Mouse (Mus musculus): Measurements from ENCODE around the gene Slc24a5.

The Slc24a5 gene

DNA sequence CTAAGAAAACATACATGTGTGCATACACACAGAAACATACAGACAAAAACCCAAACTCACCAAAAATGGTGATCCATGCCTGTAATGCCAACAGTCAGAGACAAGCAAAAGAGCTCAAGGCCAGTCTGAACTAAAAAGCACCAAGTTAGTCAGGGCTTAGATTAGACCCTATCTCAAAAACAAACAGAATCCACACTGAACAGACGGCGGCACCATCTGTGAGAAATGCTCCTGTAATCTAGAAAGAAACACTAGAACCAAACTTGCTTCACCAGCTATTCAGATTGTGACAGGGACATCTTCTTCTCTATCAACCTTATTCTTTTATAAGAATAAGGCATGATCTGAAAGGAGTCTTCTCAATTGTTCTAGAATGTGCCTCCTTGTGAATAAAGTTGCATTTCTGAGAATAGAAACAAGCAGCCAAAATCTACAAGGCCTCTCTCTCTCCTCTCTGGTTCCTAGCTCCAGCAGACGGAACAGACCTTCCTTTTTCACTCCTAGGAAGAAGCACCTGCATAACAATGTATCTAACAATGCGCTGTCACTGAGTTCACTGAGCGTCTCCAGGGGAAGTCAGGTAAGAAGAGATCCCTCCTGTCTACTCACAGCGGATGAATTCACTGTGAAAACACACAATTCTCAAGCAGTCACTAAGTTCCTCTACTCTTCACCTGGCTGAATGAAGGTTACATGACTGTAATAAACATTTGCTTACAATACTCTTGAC, 51.6 kb downstream of the Slc24a5 start:
- DNase-seq (ENCODE audit: low spot score): no peak

DNA sequence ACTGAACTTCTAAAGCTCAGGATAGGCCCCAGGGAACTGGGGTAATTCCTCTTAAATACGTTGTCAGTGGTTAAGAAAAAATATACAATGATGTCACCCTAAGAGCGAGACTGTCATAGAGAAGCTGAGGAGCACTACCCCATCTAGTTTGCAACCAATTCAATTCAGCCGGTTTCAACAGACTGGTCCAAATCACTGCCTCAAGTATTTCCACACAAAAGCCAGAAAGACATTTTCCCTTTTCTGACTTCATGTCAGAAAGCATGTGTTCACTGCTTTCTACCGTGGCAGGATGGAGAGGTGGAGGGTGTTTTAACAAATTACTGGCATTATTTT, 54.3 kb downstream of the Slc24a5 start:
- DNase-seq (ENCODE audit: low spot score): peak; percentile 52

DNA sequence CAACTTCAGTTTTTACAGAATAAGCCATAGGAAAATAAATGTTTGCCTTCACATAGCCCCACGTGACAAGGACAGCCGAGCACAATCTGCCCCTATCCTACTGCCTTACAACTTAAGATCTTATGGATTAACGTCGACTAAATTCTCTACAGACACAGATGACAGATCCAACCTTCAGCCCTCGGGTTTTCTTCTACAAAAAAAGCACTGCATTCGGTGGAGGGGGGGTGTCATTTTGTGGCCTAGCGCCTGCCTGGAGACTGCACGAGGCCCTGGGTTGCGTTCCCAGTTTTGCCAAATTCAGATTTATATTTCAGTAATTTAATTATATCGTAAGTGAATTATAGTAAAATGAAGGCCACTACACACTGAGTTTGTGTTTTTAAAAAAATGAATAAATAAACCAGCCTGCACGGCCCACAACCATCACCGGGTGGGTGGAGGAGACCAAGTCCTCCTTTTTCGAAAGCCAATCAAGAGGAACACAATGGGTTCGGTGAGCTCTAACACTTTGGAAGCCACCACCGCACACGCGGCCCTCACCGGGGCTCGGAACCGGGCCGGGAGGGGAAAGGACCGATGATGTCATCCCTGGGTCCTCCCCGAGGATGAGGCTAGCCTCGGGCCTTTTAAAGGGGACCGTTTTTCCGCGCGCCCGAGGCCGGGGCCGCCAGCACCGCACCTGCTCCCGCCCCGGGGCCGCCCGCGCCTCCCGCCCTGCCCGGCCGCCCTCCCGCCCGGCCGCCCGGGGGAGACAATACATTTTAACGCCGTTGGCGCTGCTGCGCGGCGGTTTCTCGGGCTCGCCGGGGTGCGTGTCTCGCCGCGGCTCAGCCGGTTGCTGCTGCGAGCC, 54.9 kb downstream of the Slc24a5 start:
- DNase-seq (ENCODE audit: low spot score): peak; percentile 60

DNA sequence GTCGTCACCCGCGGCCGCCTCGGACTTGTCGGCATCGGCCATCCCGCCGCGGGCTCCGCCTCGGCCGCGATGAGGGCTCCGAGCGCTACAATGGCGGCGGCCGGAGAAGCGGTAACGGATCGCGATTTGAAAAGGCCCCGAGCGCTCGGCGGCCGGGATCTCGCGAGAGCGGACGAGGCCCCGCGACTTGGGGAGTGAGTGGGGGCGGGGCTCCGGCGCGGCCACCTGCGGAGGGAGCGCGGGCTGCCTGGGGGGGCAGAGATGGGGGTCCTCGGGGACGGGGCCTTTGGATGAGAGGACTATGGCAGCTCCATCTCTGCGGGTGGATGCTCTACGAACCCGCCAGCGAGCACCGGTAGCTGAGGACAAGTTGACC, 55.5 kb downstream of the Slc24a5 start, which contains the start of gene Myef2:
Myef2 (minus strand) TSS at position 185 of the 376 bp plus-strand sequence.
- peak; percentile 82 for DNase-seq (ENCODE audit: low spot score)

DNA sequence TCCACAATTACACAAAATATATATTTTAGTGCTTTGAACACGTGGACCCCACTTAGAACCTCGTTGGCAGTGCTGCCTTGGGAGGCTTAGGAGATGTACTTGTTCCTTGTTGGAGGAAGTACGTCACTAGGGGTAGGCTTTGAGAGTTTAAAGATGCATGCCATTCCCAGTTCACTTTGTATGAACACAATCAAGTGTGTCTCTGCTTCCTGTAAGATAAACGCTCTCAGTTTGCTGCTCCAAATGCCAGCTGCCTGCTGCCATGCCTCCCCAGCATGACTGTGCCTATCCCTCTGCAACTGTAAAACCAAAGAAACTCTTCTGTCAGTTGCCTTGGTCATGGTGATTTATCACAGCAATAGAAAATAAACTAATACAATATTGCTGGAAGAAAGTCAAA, 57.9 kb downstream of the Slc24a5 start:
- DNase-seq (ENCODE audit: low spot score): no peak

DNA sequence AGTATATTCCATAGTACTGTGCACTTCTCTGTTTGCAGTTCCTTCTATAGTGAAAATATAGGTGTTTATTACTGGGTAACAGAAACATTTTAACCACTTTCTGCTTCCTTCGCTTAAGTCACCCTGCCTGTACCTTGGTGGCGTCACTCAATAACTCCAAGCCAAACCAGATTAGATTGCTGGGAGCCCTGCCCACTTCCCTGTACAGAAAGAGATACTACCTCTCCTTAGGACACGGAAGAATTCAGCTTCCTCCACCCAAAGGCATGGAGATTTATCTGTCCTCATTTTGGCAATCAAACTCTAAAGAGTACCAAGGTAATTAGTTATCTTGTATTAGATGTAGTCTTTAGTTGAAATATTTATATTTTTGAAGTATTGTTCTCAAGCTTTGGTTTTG, 58.9 kb downstream of the Slc24a5 start:
- DNase-seq (ENCODE audit: low spot score): no peak

DNA sequence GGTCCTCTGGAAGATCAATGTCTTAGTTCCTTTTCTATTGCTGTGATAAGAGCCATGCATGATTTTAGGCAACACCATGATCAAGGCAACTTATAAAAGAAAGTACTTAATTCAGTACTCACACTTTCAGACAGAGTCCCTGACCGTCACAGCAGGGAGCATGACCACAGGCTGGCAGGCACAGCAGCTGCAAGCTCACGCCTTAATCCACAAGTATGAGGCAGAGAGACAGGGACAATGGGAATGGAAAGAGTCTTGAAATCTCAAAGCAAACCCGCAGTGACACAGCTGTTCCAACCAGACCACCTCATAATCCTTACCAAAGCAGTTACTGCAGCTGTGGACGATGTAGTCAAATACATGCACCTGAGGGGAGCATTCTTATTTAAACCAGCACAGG, 66.2 kb downstream of the Slc24a5 start:
- no peak for DNase-seq (ENCODE audit: low spot score)

DNA sequence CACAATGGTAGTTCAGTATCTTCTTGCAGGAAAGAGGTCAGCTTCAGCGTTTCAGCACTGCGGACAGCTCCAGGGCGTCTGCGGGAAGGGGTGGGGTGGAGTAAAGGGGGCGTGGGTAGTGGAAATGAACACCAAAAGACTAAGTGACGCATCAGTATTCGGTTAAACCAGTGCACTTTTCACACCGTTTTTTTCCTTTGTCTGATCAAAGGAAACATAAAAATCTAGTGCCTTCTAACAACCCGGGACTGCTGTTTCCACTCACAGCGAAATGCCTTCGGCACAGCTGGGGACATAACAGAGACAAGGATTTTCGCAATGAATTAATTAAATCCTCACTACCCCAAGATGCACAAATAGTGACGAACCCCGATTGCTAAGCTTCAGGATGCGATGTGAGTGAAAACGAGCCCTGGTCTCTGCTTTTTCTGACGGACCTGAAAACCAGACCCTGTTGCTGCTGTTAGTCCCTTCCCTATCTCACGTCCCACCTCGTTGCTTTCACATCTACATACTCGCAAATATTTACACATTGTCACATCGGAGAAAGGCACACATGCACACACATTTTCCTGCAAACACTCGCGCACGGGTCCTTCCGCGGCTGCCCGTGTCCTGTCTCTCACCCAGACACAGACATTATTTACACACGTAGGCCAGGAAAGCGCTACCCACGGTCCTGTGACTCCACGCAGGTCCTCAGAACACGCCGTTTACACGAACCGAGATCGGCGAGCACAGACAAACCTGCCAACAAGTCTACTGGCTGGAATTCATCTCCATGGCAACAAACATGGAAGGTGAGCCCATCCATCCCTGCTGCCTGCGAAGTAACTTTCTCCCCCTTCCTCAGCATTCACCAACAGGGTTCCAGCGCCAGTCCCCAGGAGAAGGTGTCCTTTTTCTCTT, 68.2 kb downstream of the Slc24a5 start, which contains the start of gene Ctxn2:
Ctxn2 (plus strand) TSS at position 790 of the 909 bp plus-strand sequence.
- peak; percentile 77 for DNase-seq (ENCODE audit: low spot score)

DNA sequence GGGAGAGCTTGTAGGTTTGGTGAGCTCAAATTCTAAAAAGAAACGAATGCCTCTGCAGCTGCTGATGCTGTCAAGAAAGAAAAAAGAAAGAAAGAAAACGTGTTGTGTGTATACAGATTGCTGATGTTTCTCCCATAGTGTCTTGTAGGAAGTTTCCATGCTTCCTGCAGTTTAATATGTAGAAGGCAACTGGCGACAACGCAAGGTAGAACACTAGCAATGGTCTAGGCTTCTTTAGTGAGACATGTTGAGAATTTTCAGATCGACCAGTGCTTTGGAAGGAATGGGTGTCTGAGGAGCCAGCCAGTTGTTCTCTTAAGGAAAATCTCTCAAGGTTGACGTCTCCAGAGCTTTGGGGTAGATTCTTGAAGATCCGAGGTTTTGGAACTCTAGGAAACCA, 68.9 kb downstream of the Slc24a5 start:
- no peak for DNase-seq (ENCODE audit: low spot score)

Measured in adipocyte (in vitro differentiated cells).